Mouse (Mus musculus) MEL (cell line): ENCODE data around the gene Retnlb.
A peak's percentile ranks its signal among the peaks of the same experiment; 100 is the strongest.

ENCODE experiments used
- BHLHE40 ChIP-seq: IDR thresholded peaks from 2 replicates; pipeline ENCODE4 v1.6.1; 2012; ENCODE audit warnings: low read depth, mild to moderate bottlenecking, inconsistent platforms, low read length, improper control_type of control experiment, borderline replicate concordance
- CTCF ChIP-seq, 3 experiments: IDR thresholded peaks in 2 of 3; conservative IDR thresholded peaks in 1 of 3; 2 replicates each; pipeline ENCODE4 v1.5.1; 2011 to 2012; ENCODE audit warnings: low read length in 3 of 3, low read depth in 2 of 3, mild to moderate bottlenecking in 2 of 3, improper control_type of control experiment in 1 of 3, inconsistent platforms in 1 of 3, mixed read lengths in 1 of 3, moderate library complexity in 1 of 3; ENCODE audit not compliant: control insufficient read depth in 1 of 3, insufficient read depth in 1 of 3, poor library complexity in 1 of 3, severe bottlenecking in 1 of 3
- MAX ChIP-seq: IDR thresholded peaks from 2 replicates; pipeline ENCODE4 v1.6.1; 2011; ENCODE audit warnings: low read length, improper control_type of control experiment
- POLR2A ChIP-seq, 2 experiments: IDR thresholded peaks; 2 replicates each; pipeline ENCODE4 v1.6.1; 2011 to 2012; ENCODE audit warnings: low read length in 2 of 2, mild to moderate bottlenecking in 2 of 2, control low read depth in 1 of 2, improper control_type of control experiment in 1 of 2, low read depth in 1 of 2, moderate library complexity in 1 of 2; ENCODE audit not compliant: control insufficient read depth in 1 of 2, insufficient read depth in 1 of 2, poor library complexity in 1 of 2
- TBP ChIP-seq: IDR thresholded peaks from 2 replicates; pipeline ENCODE4 v1.8.0; 2011; ENCODE audit warnings: low read depth, low read length, improper control_type of control experiment

GRCm38 (mm10) chr16:48777254-48777653, 39.4 kb upstream of the Retnlb start:
- peak; percentile 4 to 25 (median 13); a peak in 1 of 6 replicates for TF ChIP-seq CTCF (IDR thresholded peaks at IDR 0.05 in 2 of 3, conservative IDR thresholded peaks at IDR 0.05 in 1 of 3; ENCODE audit: control insufficient read depth in 1 of 3, insufficient read depth in 1 of 3, low read depth in 2 of 3, low read length in 3 of 3, poor library complexity in 1 of 3, severe bottlenecking in 1 of 3)
- TF ChIP-seq POLR2A (IDR thresholded peaks at IDR 0.05; ENCODE audit: control insufficient read depth in 1 of 2, insufficient read depth in 1 of 2, low read depth in 1 of 2, low read length in 2 of 2, poor library complexity in 1 of 2), result no peak
- no peak for TF ChIP-seq MAX
- no peak for TF ChIP-seq BHLHE40
- no peak for TF ChIP-seq TBP
